Mouse (Mus musculus): ENCODE results near the gene Gbp8. TPM values are rescaled to one million over a fixed set of nuclear protein-coding genes. Genes with fewer than 3 reads are reported as not detected.

Gene Gbp8
- total RNA-seq (2023) = 31.2 TPM

GRCm38 (mm10) chr5:105139409-105140088 lies at the start of gene Gbp8, which contains the start of the genes Gbp9 and Gbp4:
TSS of gene Gbp8 (minus strand) at chr5:105139540.
TSS of gene Gbp9 (minus strand) at chr5:105139539.
TSS of gene Gbp4 (minus strand) at chr5:105139586.

GRCm38 (mm10) chr5:104982535-104982934 lies 156.8 kb downstream of the Gbp8 start, which contains the start of gene Abcg3:
TSS of gene Abcg3 (minus strand) at chr5:104982718.

Other genes with a start within 250 kb of the Gbp8 start
- 10.3 TPM for gene Abcg3, start 156.8 kb downstream of the Gbp8 start, total RNA-seq (2023)
- gene Gbp9, start within 50 bp of the Gbp8 start, total RNA-seq (2023) = 74.0 TPM
- 122 TPM for gene Gbp4, start within 50 bp of the Gbp8 start, total RNA-seq (2023)
- gene Gbp10, start 100.0 kb upstream of the Gbp8 start, total RNA-seq (2023) = 11.3 TPM
- gene Gm43302, start 154.2 kb upstream of the Gbp8 start, total RNA-seq (2023) = not detected
- 38.3 TPM for gene Gbp6, start 154.2 kb upstream of the Gbp8 start, total RNA-seq (2023)